Comparison of ENCODE assay signal across 10 mouse cellular contexts in the genomic region with DNA sequence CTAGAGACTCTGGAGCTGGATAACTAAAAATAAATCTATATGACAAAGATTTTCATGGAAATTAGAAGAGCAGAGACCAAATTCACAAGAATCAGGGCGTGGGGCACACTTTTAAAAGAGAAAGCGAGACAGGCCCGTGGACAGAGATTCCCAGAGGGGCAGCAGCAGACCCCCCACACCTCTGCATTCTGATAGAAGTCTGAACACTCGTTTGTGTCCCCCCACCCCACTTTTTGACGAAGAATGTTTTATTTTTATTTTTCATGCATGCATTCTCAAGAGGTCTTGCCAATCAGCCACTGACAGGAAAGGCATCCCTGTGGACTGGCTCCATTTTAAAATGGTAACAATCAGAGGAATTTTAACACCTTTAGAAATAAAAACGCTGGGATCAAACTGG. TPM values are rescaled to one million over a fixed set of nuclear protein-coding genes. Genes with fewer than 3 reads are reported as not detected.
A peak's percentile ranks its signal among the peaks of the same experiment; 100 is the strongest.
DNase-seq lines count a peak whose midpoint lies in the region; ATAC-seq and TF ChIP-seq lines count a peak whose summit lies in the region.
"Had no signal": no experiment of that assay in that cellular context is flagged by ENCODE, and none has a peak within 500 bp of the region (broad histone marks: within the 10 kb centered on the region; RNA-seq: fewer than 3 reads in every experiment).

No protein-coding gene starts in this region.

- ATAC-seq in lung, embryonic 14.5 days (ENCODE audit: insufficient read depth), result no peak
- no peak for ATAC-seq in limb, embryonic 15.5 days (ENCODE audit: insufficient number of reproducible peaks, low FRiP score, low TSS enrichment, low read depth)
- ATAC-seq in stomach, postnatal 0 days (ENCODE audit: low FRiP score, low TSS enrichment), result no peak

- peak overlapping the region; percentile 77; the same call in 1 of the 2 replicates for H3K4me2 ChIP-seq in lung, embryonic 14.5 days
- peak overlapping the region; percentile 58 for H3K4me2 ChIP-seq in limb, embryonic 15.5 days
- peak overlapping the region; percentile 78 for H3K4me2 ChIP-seq in stomach, postnatal 0 days (replicated peaks; ENCODE audit: low read depth)

- no peak overlapping the region for H3K9ac ChIP-seq in lung, embryonic 14.5 days
- peak overlapping the region; percentile 98 for H3K9ac ChIP-seq in limb, embryonic 15.5 days
- H3K9ac ChIP-seq in stomach, postnatal 0 days (ENCODE audit: low read length), result no peak overlapping the region

- TF ChIP-seq CTCF in lung, embryonic 14.5 days (IDR thresholded peaks at IDR 0.05; ENCODE audit: low read depth), result no peak
- TF ChIP-seq CTCF in stomach, postnatal 0 days (IDR thresholded peaks at IDR 0.05; ENCODE audit: low read depth), result no peak

- H3K27me3 ChIP-seq in lung, embryonic 14.5 days (ENCODE audit: insufficient read depth, low read length), result peaks cover 94% of the 10 kb centered on the region
- H3K27me3 ChIP-seq in limb, embryonic 15.5 days, result peaks cover 37% of the 10 kb centered on the region
- peaks cover 11% of the 10 kb centered on the region; the same call in 1 of the 2 replicates for H3K27me3 ChIP-seq in stomach, postnatal 0 days (ENCODE audit: control insufficient read depth, insufficient read depth, low read length)

- no peak for TF ChIP-seq EP300 in stomach, postnatal 0 days (optimal IDR thresholded peaks at IDR 0.05)

- H3K9me3 ChIP-seq in lung, embryonic 14.5 days (ENCODE audit: low read depth, low read length), result no peaks in the 10 kb centered on the region
- H3K9me3 ChIP-seq in limb, embryonic 15.5 days, result no peaks in the 10 kb centered on the region
- H3K9me3 ChIP-seq in stomach, postnatal 0 days (ENCODE audit: control insufficient read depth, low read length), result no peaks in the 10 kb centered on the region

- peak; percentile 59 for DNase-seq in embryo, embryonic 10.5 days (ENCODE audit: low spot score)
- no peak for DNase-seq in embryo, embryonic 9.5 days (ENCODE audit: extremely low spot score)
- DNase-seq in lung, embryonic 14.5 days, result no peak
- no peak for DNase-seq in lung, postnatal 4 days
- no peak for DNase-seq in stomach, postnatal 0 days (ENCODE audit: low spot score)
- no peak for DNase-seq in adrenal gland, adult 8-10 months
- DNase-seq in adrenal gland, adult (ENCODE audit: inconsistent age in 2 of 2, low spot score in 1 of 2), result no peak
- DNase-seq: cerebellum, adult 2 months had no signal

- WGBS in lung, embryonic 14.5 days, result 8% methylated on average over 6 of the region's 6 CpGs
- 5% methylated on average over 6 of the region's 6 CpGs for WGBS in limb, embryonic 15.5 days
- 20% methylated on average over 6 of the region's 6 CpGs for WGBS in stomach, postnatal 0 days

- H3K4me1 ChIP-seq in lung, embryonic 14.5 days (ENCODE audit: insufficient read depth), result peaks cover 3% of the 10 kb centered on the region; the same call in 1 of the 2 replicates
- H3K4me1 ChIP-seq in limb, embryonic 15.5 days, result peaks cover 21% of the 10 kb centered on the region
- H3K4me1 ChIP-seq in stomach, postnatal 0 days (replicated peaks; ENCODE audit: control insufficient read depth, insufficient read depth), result no peaks in the 10 kb centered on the region

- no peaks in the 10 kb centered on the region for H3K36me3 ChIP-seq in lung, embryonic 14.5 days (ENCODE audit: insufficient read depth)
- H3K36me3 ChIP-seq in limb, embryonic 15.5 days, result no peaks in the 10 kb centered on the region
- H3K36me3 ChIP-seq in stomach, postnatal 0 days (ENCODE audit: control insufficient read depth, insufficient read depth, low read length), result no peaks in the 10 kb centered on the region

- no peak overlapping the region for H3K27ac ChIP-seq in lung, embryonic 14.5 days (ENCODE audit: low read depth)
- H3K27ac ChIP-seq in limb, embryonic 15.5 days, result peak overlapping the region; percentile 97
- H3K27ac ChIP-seq in stomach, postnatal 0 days (replicated peaks), result no peak overlapping the region

- peak overlapping the region; percentile 52 for H3K4me3 ChIP-seq in lung, embryonic 14.5 days (ENCODE audit: low read depth, low read length)
- H3K4me3 ChIP-seq in limb, embryonic 15.5 days, result peak overlapping the region; percentile 78
- peak overlapping the region; percentile 67 for H3K4me3 ChIP-seq in stomach, postnatal 0 days (ENCODE audit: low read depth, low read length)

RNA-seq across cellular contexts. Expression of gene Twist1, which starts 1.7 kb away (rescaled TPM):
- polyA plus RNA-seq in lung, embryonic 14.5 days (2014; fragmentation: Nextera tagmentation; extraction: Ambion mirVana), result 0.37 and 0.89 TPM in 2 replicates
- 27.9 and 43.7 TPM in 2 replicates for polyA plus RNA-seq in limb, embryonic 15.5 days (2015; fragmentation: Nextera tagmentation; extraction: Ambion mirVana)
- 2.9 and 3.4 TPM in 2 replicates for polyA plus RNA-seq in stomach, postnatal 0 days (2015; fragmentation: Nextera tagmentation; extraction: Ambion mirVana)
- 1 to 10 TPM; 4.9 to 7.5 (median 5.8) TPM for total RNA-seq in adrenal gland, adult 8-10 months (2022)

RNA-seq across cellular contexts. Expression of gene Ferd3l, which starts 31.0 kb away (rescaled TPM):
- polyA plus RNA-seq in lung, embryonic 14.5 days (2014; fragmentation: Nextera tagmentation; extraction: Ambion mirVana), result not detected in 2 replicates
- polyA plus RNA-seq in limb, embryonic 15.5 days (2015; fragmentation: Nextera tagmentation; extraction: Ambion mirVana), result not detected in 2 replicates
- polyA plus RNA-seq in stomach, postnatal 0 days (2015; fragmentation: Nextera tagmentation; extraction: Ambion mirVana), result not detected in 2 replicates
- not detected for total RNA-seq in adrenal gland, adult 8-10 months (2022)
- total RNA-seq: layer of hippocampus, adult 18-20 months had no signal
- polyA plus RNA-seq: cerebellum, adult 2 months had no signal
